Mouse (Mus musculus) Patski (cell line): ENCODE data around the gene Thumpd3. TPM values are rescaled to one million over a fixed set of nuclear protein-coding genes. Genes with fewer than 3 reads are reported as not detected.

Experiments used
- ATAC-seq: fragments of 100-300 bp; one replicate; pipeline ENCODE4 v1.8.0; 2021
- CTCF ChIA-PET: fragments of 350-600 bp; sonication (Branson Sonifier 250); formaldehyde crosslinking; loops from one replicate; lab custom pipeline; 2022; ENCODE audit warnings: inconsistent platforms; lab: Charles Lee
- POLR2A ChIA-PET: fragments of 350-600 bp; sonication (Branson Sonifier 250); formaldehyde crosslinking; loops from one replicate; lab custom pipeline; 2022; ENCODE audit warnings: antibody characterized with exemption, inconsistent platforms; lab: Charles Lee
- DNase-seq: peaks from one replicate; pipeline ENCODE4 v3.0.0-alpha.2; 2011; ENCODE audit warnings: low read depth, low spot score
- H3K27me3 ChIP-seq: fragments of 371-371 bp; one replicate; pipeline ENCODE4 v1.5.1; 2021
- CTCF ChIP-seq: fragments of 100-300 bp; IDR thresholded peaks from one replicate; pipeline ENCODE4 v1.5.1; 2021
- in situ Hi-C: fragments of 300-500 bp; cut with MboI; formaldehyde crosslinking; loops from 3 replicates; pipeline ENCODE4 v1.11.1; 2018; ENCODE audit warnings: low pct_unique_long_range_greater_than_20kb, mixed read lengths
- polyA plus RNA-seq: library from polyadenylated mRNA; unstranded; gene quantifications from one replicate; pipeline ENCODE4 v1.2.3, GENCODE M21; 2021

Thumpd3 gene
- polyA plus RNA-seq, 1 experiment from 2014 or later: 63.3 TPM

DNA sequence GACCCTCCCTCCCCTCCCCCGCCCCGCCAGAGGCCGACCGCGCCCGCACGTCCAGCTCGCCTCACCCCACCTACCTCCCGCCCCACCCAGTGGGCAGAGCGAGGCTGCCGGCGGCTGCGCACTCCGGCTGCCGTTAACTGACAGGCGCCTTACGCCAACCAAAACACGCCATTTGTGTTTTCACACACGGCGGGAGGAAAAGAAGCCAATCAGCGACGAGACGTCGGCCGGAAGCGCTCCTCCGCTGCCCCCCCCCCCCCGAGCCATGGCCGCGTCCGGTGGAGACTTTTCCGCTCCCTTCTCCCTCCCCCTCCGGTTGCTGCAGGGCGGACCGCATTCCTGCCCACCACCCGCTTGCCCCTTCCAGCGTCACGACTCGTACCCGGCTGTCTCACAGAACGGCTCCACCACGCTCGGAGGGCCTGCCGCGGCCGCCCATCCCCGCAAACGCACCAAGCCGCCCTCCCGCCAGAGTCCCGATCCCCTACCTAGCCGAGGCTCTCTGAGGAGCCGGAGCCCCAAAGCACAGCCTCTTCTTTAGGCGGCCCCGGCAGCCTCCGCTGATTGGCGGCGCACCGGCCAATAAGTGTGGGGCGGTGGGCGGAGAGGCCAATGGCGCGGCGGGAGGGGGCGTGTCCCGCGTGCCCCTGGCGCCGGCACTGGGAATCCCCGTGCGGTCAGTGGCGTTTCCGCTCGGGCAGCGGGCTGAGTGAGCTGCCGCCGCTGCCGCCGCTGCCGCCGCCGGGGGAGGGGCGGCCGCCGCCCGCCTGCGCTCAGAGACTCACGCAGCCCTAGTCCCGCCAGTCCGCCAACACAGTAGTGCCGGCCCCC, 30.9 kb downstream of the Thumpd3 start, which contains the start of gene Setd5:
TSS of gene Setd5 (plus strand) at position 680 of the 831 bp plus-strand sequence.
- H3K27me3 ChIP-seq: no peaks in the 10 kb centered on the region
- ATAC-seq (peak; percentile 77), DNase-seq (peak; percentile 85)
- TF ChIP-seq CTCF: no peak
- POLR2A ChIA-PET: interaction anchor here (0.8 to 3.2 kb wide), 4 partner anchors 19 to 184 kb away, joined by 3 to 19 read pairs (median 3); partner anchors contain the start of gene Thumpd3
- CTCF ChIA-PET: no interaction called here
- in situ Hi-C loops: loop anchor here (25.0 kb wide), 1 partner anchor 815 kb away; the partner anchor contains the start of gene Lmcd1

DNA sequence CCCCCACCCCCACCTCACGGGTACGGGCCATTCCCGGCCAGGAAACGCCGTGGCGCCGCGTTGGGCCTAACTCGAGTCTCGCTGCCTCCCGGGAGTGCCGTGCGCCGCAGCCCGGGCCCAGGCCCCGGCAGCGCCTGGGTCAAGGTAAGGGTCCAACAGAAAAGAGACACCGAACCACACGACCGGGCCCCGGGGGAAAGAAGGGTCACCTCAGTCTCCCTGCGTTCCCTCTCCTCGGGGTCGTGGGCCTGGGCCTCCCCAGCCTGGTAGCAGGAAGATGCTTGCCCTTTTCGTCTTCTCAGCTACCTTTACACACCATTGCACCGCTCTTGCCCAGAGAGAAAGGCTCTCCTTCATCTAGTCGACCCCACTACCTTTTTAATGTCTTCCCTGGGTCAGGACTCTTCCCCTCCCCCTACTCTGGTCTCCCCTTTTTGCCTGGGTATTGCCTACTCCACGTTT, 31.6 kb downstream of the Thumpd3 start:
- ATAC-seq: no peak
- no peak for TF ChIP-seq CTCF
- no peaks in the 10 kb centered on the region for H3K27me3 ChIP-seq
- in situ Hi-C loops: loop anchor here (25.0 kb wide), 1 partner anchor 815 kb away; the partner anchor contains the start of gene Lmcd1
- ChIA-PET POLR2A (interaction anchor here (0.8 kb wide), 1 partner anchor 30 kb away, joined by 3 read pairs; no protein-coding TSS in a partner anchor), CTCF (no interaction called here)
- no peak for DNase-seq

DNA sequence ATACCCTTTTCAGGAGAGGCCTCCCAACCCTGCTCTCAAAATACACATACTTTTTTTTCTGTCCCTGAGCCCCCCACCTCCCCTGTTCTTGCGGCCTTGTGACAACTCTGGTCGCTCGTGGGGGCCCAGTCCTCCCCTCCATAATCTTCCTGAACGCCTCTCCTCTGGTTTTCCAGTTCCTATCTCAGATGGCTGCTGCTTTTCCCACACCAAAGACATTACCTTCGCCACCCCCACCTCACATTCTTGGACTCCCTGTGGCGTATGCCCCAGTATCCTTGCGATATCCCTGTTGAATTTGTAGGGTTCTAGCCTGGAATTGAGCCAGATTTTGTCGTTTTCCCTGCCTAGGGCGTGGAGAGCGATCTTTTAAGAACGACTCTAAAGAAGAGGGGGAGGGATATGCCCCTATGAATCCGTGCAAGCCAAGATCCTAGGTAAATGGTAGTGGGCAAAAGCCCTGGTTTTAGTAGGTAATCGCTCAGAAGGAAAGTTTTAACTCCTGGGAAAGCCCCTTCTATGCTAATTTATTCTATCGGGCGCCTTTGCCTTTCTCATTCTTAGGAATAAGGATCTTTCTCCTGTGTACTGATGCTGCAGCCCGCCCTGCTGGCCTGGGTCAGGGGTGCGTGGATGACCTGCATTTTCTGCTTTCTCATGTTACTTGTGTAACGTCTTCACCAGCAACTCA, 32.2 kb downstream of the Thumpd3 start:
- DNase-seq: no peak
- ChIA-PET POLR2A (interaction anchor here (0.8 to 1.2 kb wide), 2 partner anchors 18 to 29 kb away, joined by 3 to 4 read pairs; no protein-coding TSS in a partner anchor), CTCF (no interaction called here)
- in situ Hi-C loops: loop anchor here (25.0 kb wide), 1 partner anchor 816 kb away; the partner anchor contains the start of gene Lmcd1
- TF ChIP-seq CTCF: no peak
- H3K27me3 ChIP-seq: no peaks in the 10 kb centered on the region
- ATAC-seq: no peak

DNA sequence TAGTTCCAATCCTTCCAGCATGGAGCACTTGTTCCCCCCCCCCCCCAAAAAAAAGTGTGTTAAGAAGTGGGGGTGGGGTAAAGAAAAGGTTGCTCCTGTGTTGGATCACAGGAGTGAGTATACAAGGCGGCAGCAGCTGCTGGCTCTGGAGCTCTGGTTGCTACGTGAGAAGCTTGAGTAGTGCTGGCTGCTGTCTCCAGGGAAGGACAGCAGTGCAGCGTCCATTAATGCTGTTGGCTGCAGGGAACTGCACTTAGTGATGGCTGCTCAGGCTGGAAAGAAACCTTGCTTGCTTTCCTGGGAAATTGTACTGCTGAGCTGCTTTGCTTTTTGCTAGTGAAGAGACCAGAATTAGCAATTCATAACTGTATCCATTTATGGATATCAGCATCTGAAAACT, 33.5 kb downstream of the Thumpd3 start:
- no peak for DNase-seq
- in situ Hi-C loops: loop anchor here (25.0 kb wide), 1 partner anchor 817 kb away; the partner anchor contains the start of gene Lmcd1
- no peaks in the 10 kb centered on the region for H3K27me3 ChIP-seq
- ATAC-seq: no peak
- no peak for TF ChIP-seq CTCF
- CTCF ChIA-PET: interaction anchor here (0.7 to 1.7 kb wide), 3 partner anchors 18 to 24 kb away, joined by 3 to 6 read pairs (median 6); no protein-coding TSS in a partner anchor
- POLR2A ChIA-PET: interaction anchor here (1.2 kb wide), 2 partner anchors 17 to 62 kb away, joined by 4 to 5 read pairs; no protein-coding TSS in a partner anchor

DNA sequence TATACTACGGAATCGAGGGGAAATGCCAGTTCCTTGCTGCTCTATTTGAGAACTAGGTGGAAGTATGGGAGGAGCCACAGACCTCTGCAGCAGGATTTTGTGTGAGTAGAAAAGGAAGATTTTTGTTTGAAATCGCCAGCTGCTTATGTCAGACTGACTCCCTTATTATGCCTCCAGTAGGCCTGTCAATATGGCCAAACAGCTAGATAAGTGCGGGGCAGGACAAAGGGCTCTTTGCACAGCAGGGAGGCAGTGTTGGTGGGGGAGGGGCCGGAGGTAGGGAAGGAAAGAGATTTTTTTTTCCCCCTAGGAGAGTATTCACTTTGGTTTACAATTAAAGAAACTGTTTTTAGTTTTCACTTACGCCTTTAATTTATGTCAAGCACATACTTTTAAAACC, 36.2 kb downstream of the Thumpd3 start:
- in situ Hi-C loops: loop anchor here (25.0 kb wide), 1 partner anchor 820 kb away; the partner anchor contains the start of gene Lmcd1
- ATAC-seq (no peak), DNase-seq (no peak)
- CTCF ChIA-PET: no interaction called here
- no peak for TF ChIP-seq CTCF
- no peaks in the 10 kb centered on the region for H3K27me3 ChIP-seq
- POLR2A ChIA-PET: interaction anchor here (0.7 kb wide), 1 partner anchor 261 kb away, joined by 3 read pairs; no protein-coding TSS in a partner anchor

DNA sequence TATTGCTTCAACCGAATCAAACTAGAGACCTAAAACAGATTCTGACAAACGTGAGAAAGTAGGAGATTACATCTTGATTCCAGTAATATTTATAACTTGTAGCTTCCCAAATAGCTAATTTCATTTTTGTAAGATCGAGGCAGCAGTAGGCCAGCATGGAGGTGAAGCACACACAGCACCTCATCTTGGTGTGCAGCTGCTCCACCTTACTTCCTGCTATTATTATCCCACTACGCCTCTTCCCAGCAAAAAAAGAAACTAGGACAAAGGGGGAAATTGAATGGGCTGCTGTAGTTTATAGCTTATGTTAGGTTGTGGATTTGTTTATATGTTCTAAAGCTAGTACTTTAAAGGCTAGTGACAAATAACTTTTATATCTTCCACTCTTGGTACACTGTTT, 38.6 kb downstream of the Thumpd3 start:
- in situ Hi-C loops: loop anchor here (25.0 kb wide), 1 partner anchor 822 kb away; the partner anchor contains the start of gene Lmcd1
- DNase-seq: no peak
- no peaks in the 10 kb centered on the region for H3K27me3 ChIP-seq
- ChIA-PET POLR2A (interaction anchor here (0.6 kb wide), 1 partner anchor 320 kb away, joined by 3 read pairs; no protein-coding TSS in a partner anchor), CTCF (interaction anchor here (1.0 to 1.5 kb wide), 2 partner anchors 11 to 47 kb away, joined by 3 to 5 read pairs; no protein-coding TSS in a partner anchor)
- no peak for ATAC-seq
- no peak for TF ChIP-seq CTCF

DNA sequence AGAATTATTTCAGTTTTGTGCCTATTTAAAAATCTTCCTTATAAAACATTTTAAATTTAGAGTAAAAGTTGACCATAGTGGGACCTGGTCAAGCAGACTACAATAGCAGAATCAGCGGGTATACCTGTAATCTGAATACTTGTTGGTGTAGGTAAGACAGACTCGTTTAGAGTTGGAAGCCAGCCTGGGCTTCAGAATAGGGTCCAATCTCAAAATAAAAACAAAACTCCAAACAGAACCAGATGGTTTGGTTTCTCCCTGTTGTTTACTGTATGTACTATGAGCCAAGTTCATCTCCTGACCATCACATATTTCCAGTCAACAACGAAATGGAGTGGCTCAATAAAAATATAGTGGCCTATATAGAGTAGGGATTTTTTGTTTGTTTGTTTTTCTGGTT, 47.2 kb downstream of the Thumpd3 start:
- ChIA-PET POLR2A (no interaction called here), CTCF (interaction anchor here (1.2 to 1.6 kb wide), 2 partner anchors 10 to 18 kb away, joined by 3 read pairs; no protein-coding TSS in a partner anchor)
- in situ Hi-C loops: loop anchor here (25.0 kb wide), 1 partner anchor 831 kb away; the partner anchor contains the start of gene Lmcd1
- ATAC-seq (no peak), DNase-seq (no peak)
- H3K27me3 ChIP-seq: no peaks in the 10 kb centered on the region
- no peak for TF ChIP-seq CTCF

DNA sequence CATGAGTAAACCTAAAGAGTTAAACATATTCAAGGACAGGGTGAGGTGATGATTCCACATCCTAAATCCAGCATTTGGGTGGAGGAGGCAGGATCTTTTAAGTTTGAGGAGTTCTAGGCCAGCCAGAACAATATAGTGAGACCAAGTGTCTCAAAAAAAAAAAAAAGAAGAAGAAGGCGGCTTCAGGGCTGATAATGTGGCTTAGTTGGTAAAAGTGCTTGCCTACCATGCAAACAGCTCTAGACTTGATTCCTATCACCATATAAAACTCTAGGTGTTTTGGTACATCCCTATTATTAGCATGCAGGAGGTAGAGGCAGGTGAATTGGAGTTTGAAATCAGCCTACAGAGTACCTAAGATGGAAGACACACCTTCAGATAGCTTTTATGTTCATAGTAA, 49.5 kb downstream of the Thumpd3 start:
- TF ChIP-seq CTCF: no peak

DNA sequence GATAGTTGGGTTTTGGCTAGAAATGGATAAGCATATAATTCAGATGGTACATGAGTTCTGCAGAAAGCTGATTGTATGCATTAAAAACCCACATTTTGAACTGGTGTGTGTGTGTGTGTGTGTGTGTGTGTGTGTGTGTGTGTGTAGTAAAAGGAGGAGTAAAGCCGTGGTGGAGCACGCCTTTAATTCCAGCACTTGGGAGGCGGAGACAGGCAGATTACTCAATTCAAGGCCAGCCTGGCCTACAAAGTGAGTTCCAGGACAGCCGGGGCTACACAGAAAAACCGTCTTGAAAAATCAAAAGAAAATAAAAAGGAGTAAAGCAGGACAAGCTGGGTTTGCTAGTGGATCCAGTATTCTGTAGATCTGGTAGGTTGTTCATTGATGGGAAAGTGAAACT, 51.6 kb downstream of the Thumpd3 start:
- no peak for TF ChIP-seq CTCF
- no peaks in the 10 kb centered on the region for H3K27me3 ChIP-seq
- ATAC-seq (no peak), DNase-seq (no peak)
- POLR2A ChIA-PET: interaction anchor here (0.6 kb wide), 1 partner anchor 13 kb away, joined by 3 read pairs; no protein-coding TSS in a partner anchor
- CTCF ChIA-PET: interaction anchor here (1.1 kb wide), 1 partner anchor 18 kb away, joined by 6 read pairs; no protein-coding TSS in a partner anchor
- in situ Hi-C loops: loop anchor here (25.0 kb wide), 1 partner anchor 835 kb away; the partner anchor contains the start of gene Lmcd1

More for the DNA sequence above, 49.5 kb downstream of the Thumpd3 start:
- DNase-seq (no peak), ATAC-seq (no peak)
- H3K27me3 ChIP-seq: no peaks in the 10 kb centered on the region
- ChIA-PET POLR2A (interaction anchor here (0.7 to 1.5 kb wide), 2 partner anchors 17 to 19 kb away, joined by 3 to 4 read pairs; partner anchors contain the start of gene Setd5), CTCF (interaction anchor here (1.3 kb wide), 1 partner anchor 11 kb away, joined by 5 read pairs; no protein-coding TSS in a partner anchor)
- in situ Hi-C loops: loop anchor here (25.0 kb wide), 1 partner anchor 833 kb away; the partner anchor contains the start of gene Lmcd1
